Mouse (Mus musculus): ENCODE data around the gene Acbd6.

Acbd6 gene

DNA sequence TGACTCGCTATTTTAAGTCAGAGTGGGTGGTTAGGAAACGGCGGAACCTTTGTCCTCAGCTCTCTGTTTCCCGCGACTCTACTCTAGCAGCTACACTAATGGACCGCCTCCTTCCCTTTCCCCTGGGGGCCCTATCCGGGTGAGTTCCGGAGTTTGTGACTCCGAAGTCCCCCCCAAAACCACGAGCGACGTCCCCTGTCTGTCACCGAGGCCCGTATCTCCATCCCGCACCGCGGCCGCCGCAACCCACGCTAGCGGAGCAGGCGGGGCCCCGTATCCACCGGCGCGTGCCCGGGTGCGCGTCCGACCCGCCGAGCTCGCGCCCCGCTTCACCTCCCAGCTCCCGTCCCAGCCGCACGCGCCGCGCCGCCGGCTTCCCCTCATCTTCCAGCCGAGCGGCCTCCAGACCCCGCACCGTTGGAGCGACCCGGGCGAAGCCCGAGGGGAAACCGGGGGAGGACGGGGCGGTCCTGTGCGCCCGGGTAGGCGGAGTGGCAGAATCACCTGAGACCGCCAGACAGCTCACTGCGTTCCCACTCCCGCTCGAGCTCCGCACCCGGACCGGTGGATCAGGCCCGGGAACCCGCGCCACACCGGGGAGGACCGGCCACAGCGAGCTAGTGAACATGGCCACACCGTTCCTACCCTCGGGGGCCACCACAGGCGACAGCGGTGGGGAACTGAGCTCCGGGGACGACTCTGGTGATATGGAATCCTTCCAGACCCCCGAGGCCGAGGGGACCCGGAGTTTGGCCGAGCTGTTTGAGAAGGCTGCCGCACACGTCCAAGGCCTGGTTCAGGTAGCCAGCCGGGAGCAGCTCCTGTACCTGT, at the start of gene Acbd6:
Acbd6 (plus strand) TSS at position 109 of the 831 bp plus-strand sequence.
- DNase-seq (ENCODE audit: low spot score in 2 of 2) = peak; percentile 59 to 83

- no peak for DNase-seq (ENCODE audit: low spot score in 2 of 2)
These were observed 47.7 kb upstream of the Acbd6 start for GRCm38 (mm10) chr1:155510263-155510662.

- no peak for DNase-seq (ENCODE audit: low spot score in 2 of 2)
These were observed 42.1 kb upstream of the Acbd6 start for GRCm38 (mm10) chr1:155515866-155516265.

DNA sequence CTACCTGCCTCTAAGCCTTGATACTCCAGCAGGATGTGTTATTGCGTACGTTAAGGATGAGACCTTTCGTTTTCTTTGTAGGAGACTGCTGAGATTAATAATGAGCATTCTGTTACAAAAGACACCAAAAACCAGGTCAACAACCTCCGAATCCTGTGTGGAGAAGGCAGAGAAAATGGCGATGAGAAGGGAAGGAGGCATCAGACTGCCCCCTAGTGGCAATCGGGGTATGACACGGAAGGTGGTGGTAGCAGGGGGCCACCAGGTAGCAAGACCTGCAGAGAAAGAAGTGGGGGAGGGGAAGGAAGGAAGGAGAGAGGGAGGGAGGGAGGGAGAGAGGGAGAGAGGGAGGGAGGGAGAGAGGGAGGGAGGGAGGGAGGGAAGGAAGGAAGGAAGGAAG, 41.3 kb upstream of the Acbd6 start:
- DNase-seq (ENCODE audit: low spot score in 2 of 2) = no peak

- no peak for DNase-seq (ENCODE audit: low spot score in 2 of 2)
These were observed 40.9 kb upstream of the Acbd6 start for GRCm38 (mm10) chr1:155517060-155517459.

DNA sequence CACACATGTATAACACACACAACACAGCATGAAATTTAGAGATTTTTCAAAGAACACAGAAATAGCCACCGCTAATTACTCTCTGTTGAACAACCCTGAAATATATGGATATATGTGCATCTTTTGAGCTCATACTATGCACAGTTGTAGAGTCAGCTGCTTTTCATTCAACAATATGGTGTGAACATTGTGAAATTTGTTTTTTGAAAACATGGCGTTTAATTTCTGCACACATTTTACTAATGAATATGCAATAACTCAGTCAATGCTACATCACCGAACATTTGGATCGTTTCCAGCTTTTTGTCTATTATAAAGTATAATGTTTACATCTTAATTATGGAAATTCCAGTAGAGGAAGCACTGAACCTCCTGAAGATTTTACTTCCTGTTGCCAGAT, 37.6 kb upstream of the Acbd6 start:
- no peak for DNase-seq (ENCODE audit: low spot score in 2 of 2)

DNA sequence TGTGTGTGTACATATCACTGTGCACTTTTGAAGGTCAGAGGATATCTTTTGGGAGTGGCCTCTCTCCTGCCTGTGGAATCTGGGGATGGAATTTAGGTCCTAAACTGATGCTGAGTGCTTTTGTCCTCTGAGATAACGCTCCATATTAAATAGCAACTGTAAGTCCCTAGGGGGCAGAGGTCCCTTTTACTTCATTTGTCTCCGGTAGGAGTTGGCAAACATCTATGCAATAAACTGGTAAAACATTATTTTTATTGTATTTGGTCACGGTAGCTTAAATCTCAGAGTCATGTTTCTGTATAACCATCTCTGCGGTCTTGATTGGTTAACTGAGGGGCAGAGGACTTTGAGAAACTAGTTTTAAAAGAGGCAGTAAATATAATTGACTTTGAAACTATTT, 35.4 kb upstream of the Acbd6 start:
- DNase-seq (ENCODE audit: low spot score in 2 of 2) = no peak

DNA sequence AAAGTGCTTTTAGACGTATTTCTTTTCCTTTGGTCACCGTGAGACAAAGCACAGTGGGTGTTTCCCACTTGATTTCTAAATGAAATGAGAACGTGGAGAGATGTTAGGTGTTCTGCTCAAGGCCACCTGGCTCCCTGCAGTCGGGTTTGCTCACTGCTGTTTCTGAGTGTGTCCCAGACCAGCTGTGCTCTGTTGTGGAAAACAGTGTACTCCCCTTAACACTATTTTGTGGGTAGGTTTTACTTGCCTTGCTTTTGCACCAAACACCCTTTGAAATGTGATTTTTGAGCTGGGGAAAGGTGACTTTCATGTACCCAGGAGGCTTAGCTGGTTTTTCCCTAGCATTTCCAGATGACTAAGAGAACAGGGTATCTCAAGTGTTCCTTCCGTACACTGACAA, 31.7 kb upstream of the Acbd6 start:
- no peak for DNase-seq (ENCODE audit: low spot score in 2 of 2)

DNA sequence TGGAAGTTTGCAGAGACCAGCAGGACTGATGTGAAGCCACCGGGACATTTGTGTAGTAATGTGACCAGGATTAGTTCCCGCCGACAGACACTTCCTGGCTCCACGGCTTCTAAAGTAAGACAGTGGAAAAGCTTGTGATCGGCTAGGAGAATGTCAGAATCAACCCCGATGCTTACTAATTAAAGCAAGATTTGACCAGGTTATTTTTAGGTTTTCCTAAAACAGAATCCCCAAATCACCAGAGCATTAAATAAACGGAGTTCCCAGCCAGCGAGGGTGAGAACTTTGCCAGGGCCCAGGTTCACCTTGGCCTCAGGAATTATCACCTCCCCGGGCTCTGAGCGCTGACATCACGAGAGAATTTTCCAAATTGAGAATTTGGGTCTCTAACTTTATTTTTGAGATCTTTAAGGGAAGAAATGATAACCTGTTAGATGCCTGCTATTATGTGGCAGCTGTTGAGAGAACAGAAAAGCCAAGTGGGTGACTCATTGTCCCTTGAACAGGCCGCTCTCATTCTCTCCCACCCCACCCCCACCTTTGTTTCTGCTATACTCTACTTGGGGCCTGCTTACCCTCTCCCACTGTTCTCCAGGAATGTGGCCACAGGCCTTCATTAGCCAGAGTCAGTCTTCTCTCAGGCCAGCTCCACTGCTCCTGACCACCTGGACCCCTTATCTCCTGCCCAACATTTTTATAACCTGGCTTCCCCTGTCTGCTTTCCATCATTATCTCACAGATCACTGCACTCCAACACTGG, 30.7 kb upstream of the Acbd6 start:
- DNase-seq (ENCODE audit: low spot score in 2 of 2) = no peak

- no peak for DNase-seq (ENCODE audit: low spot score in 2 of 2)
These were observed 30.1 kb upstream of the Acbd6 start for GRCm38 (mm10) chr1:155527787-155528158.

GRCm38 (mm10) chr1:155528405-155529119, 29.4 kb upstream of the Acbd6 start:
- no peak for DNase-seq (ENCODE audit: low spot score in 2 of 2)

GRCm38 (mm10) chr1:155529120-155529963, 28.6 kb upstream of the Acbd6 start:
- no peak for DNase-seq (ENCODE audit: low spot score in 2 of 2)

- no peak for DNase-seq (ENCODE audit: low spot score in 2 of 2)
These were observed 27.1 kb upstream of the Acbd6 start for GRCm38 (mm10) chr1:155530561-155531457.

- no peak for DNase-seq (ENCODE audit: low spot score in 2 of 2)
These were observed 25.5 kb upstream of the Acbd6 start for GRCm38 (mm10) chr1:155532396-155532795.

GRCm38 (mm10) chr1:155532833-155533688, 24.9 kb upstream of the Acbd6 start:
- peak in 1 of 2 experiments; percentile 16 for DNase-seq (ENCODE audit: low spot score in 2 of 2)

- DNase-seq (ENCODE audit: low spot score in 2 of 2) = no peak
These were observed 24.3 kb upstream of the Acbd6 start for GRCm38 (mm10) chr1:155533689-155533965.

- DNase-seq (ENCODE audit: low spot score in 2 of 2) = no peak
These were observed 20.8 kb upstream of the Acbd6 start for GRCm38 (mm10) chr1:155537005-155537642.

GRCm38 (mm10) chr1:155538006-155538405, 19.9 kb upstream of the Acbd6 start:
- no peak for DNase-seq (ENCODE audit: low spot score in 2 of 2)

DNA sequence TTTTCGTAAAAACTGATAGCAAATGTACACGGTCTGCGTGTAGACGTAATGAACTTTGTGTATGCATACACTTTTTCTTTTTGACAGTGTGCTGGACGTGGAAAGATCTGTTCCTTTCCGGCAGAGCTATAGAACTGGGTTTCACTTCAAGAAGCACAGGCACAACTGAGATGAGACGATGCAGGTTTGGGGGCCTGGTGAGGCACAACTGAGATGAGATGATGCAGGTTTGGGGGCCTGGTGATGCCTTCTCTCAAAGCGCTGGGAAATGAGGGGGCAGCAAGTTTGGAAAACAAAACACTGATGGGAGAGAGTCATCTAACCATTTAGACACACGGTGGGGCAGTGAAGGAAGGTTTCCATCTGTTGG, 293 bp upstream of the Acbd6 start:
- no peak for DNase-seq (ENCODE audit: low spot score in 2 of 2)
